Mouse (Mus musculus): ENCODE results near the gene Emid1.

- TF ChIP-seq CTCF (conservative IDR thresholded peaks at IDR 0.05 in 1 of 2, IDR thresholded peaks at IDR 0.05 in 1 of 2; ENCODE audit: low read depth in 2 of 2, low read length in 2 of 2) (no peak), POLR2AphosphoS2 (IDR thresholded peaks at IDR 0.05; ENCODE audit: low read depth, low read length) (no peak), MEF2A (IDR thresholded peaks at IDR 0.05; ENCODE audit: borderline replicate concordance, low read depth, low read length) (no peak), ETS1 (conservative IDR thresholded peaks at IDR 0.05; ENCODE audit: low read depth, low read length) (no peak), EP300 (IDR thresholded peaks at IDR 0.05; ENCODE audit: low read length) (no peak), POLR2A (IDR thresholded peaks at IDR 0.05; ENCODE audit: low read depth, low read length) (no peak), IRF4 (IDR thresholded peaks at IDR 0.05; ENCODE audit: low read depth, low read length) (no peak), E2F4 (IDR thresholded peaks at IDR 0.05; ENCODE audit: insufficient replicate concordance, low read depth, low read length) (no peak), TBP (conservative IDR thresholded peaks at IDR 0.05; ENCODE audit: low read depth, low read length) (no peak), MAX (IDR thresholded peaks at IDR 0.05; ENCODE audit: low read length) (no peak), MAFK (IDR thresholded peaks at IDR 0.05; ENCODE audit: insufficient replicate concordance, low read length) (no peak)
Observed at GRCm38 (mm10) chr11:5149249-5149648, 2.8 kb downstream of the Emid1 start.
